Mouse (Mus musculus) kidney, adult 11 months (tissue): Measurements from ENCODE around the gene Cyp1b1.

Source experiments
- DNase-seq: peaks from one replicate; pipeline ENCODE4 v3.0.0; 2022

The Cyp1b1 gene

GRCm38 (mm10) chr17:79714931-79715637, at the start of gene Cyp1b1:
Gene Cyp1b1 (minus strand): TSS chr17:79715061.
- DNase-seq = no peak

- no peak for DNase-seq
These were observed 47.0 kb upstream of the Cyp1b1 start for GRCm38 (mm10) chr17:79761841-79762240.

GRCm38 (mm10) chr17:79753831-79754230, 39.0 kb upstream of the Cyp1b1 start:
- DNase-seq = no peak

- DNase-seq = no peak
These were observed 38.0 kb upstream of the Cyp1b1 start for GRCm38 (mm10) chr17:79752836-79753235.

- no peak for DNase-seq
These were observed 36.9 kb upstream of the Cyp1b1 start for GRCm38 (mm10) chr17:79751661-79752191.

- no peak for DNase-seq
These were observed 34.8 kb upstream of the Cyp1b1 start for GRCm38 (mm10) chr17:79749647-79750046.

- no peak for DNase-seq
These were observed 32.1 kb upstream of the Cyp1b1 start for GRCm38 (mm10) chr17:79746954-79747353.

- peak; percentile 36 for DNase-seq
These were observed 31.3 kb upstream of the Cyp1b1 start for GRCm38 (mm10) chr17:79746146-79746591.

- peak; percentile 21 for DNase-seq
These were observed 30.3 kb upstream of the Cyp1b1 start for GRCm38 (mm10) chr17:79745051-79745731.

- DNase-seq = no peak
These were observed 28.6 kb upstream of the Cyp1b1 start for GRCm38 (mm10) chr17:79743507-79743906.

GRCm38 (mm10) chr17:79742635-79743034, 27.8 kb upstream of the Cyp1b1 start:
- DNase-seq = peak; percentile 15

GRCm38 (mm10) chr17:79738847-79739498, 24.1 kb upstream of the Cyp1b1 start:
- DNase-seq = no peak

- DNase-seq = no peak
These were observed 22.7 kb upstream of the Cyp1b1 start for GRCm38 (mm10) chr17:79737598-79737997.

- DNase-seq = no peak
These were observed 18.2 kb upstream of the Cyp1b1 start for GRCm38 (mm10) chr17:79733039-79733438.

- DNase-seq = no peak
These were observed 16.1 kb upstream of the Cyp1b1 start for GRCm38 (mm10) chr17:79730988-79731387.

- DNase-seq = no peak
These were observed 14.0 kb upstream of the Cyp1b1 start for GRCm38 (mm10) chr17:79728585-79729503.

GRCm38 (mm10) chr17:79728053-79728584, 13.3 kb upstream of the Cyp1b1 start:
- no peak for DNase-seq

- DNase-seq = no peak
These were observed 11.8 kb upstream of the Cyp1b1 start for GRCm38 (mm10) chr17:79726613-79727012.

GRCm38 (mm10) chr17:79720681-79721080, 5.8 kb upstream of the Cyp1b1 start:
- no peak for DNase-seq

- peak; percentile 84 for DNase-seq
These were observed 835 bp upstream of the Cyp1b1 start for GRCm38 (mm10) chr17:79715649-79716143.

- DNase-seq = no peak
These were observed 429 bp downstream of the Cyp1b1 start for GRCm38 (mm10) chr17:79714368-79714895.
